In the genomic region with DNA sequence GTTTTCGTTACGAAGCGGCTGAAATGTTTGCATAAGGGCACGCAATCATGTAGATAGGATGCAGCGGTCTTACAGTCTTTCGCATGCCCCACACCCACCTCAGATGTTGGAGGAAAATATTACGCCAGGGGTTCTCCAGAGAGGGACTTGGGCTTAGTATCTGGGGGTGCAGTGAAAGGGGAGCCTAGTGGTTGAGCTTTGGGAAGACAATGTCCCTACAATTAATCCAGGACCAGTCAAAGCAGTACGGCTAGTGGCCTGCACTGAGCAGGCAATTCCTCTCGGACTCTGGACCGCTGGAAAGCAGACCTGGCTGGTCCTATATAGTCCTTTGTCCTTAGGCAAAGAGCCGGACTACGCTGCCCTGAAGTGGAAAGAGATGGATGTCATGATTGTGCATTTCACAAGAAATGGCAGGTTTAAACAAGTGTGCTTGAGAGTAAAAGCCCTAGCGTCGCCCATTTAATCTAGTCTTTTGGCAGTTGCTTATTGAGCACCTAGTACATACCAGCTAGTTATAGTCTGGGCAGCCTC, we compare ENCODE assay signal across 8 mouse cellular contexts. TPM values are rescaled to one million over a fixed set of nuclear protein-coding genes. Genes with fewer than 3 reads are reported as not detected.
DNase-seq lines count a peak whose midpoint lies in the region; ATAC-seq and TF ChIP-seq lines count a peak whose summit lies in the region.

No protein-coding gene starts in this region.

- H3K27ac ChIP-seq in heart, embryonic 14.5 days (replicated peaks in 1 of 2; ENCODE audit: control insufficient read depth in 1 of 2, insufficient read depth in 1 of 2, low read depth in 2 of 2, low read length in 2 of 2): peak overlapping the region in 1 of 2 experiments; percentile 69; a peak in 1 of 4 replicates
- no peak overlapping the region for H3K27ac ChIP-seq in ES-E14 (ENCODE audit: insufficient read depth, low read depth, low read length, poor library complexity, severe bottlenecking)
- H3K27ac ChIP-seq in heart, postnatal 0 days (ENCODE audit: low read depth): peak overlapping the region; percentile 82; the same call in 1 of the 2 replicates
- 0 out of 2 replicates have a peak overlapping the region, but pooled peaks have one; percentile 63 for H3K27ac ChIP-seq in liver, postnatal 0 days (ENCODE audit: low read depth)

- in situ Hi-C loops in ES-E14 (cut with MboI; ENCODE audit: low sequenced_read_pairs in 2 of 2, unreplicated experiment in 2 of 2): no loop called here

- no peak overlapping the region for H3K9ac ChIP-seq in heart, embryonic 14.5 days (ENCODE audit: low read length)
- no peak overlapping the region for H3K9ac ChIP-seq in ES-E14 (ENCODE audit: insufficient read depth, low read depth, low read length, poor library complexity, severe bottlenecking)
- peak overlapping the region; percentile 47 for H3K9ac ChIP-seq in heart, postnatal 0 days (replicated peaks; ENCODE audit: low read depth, low read length)
- H3K9ac ChIP-seq in liver, postnatal 0 days (replicated peaks): no peak overlapping the region; the same call in 1 of the 2 replicates

- peak overlapping the region; percentile 64 to 73 for H3K4me3 ChIP-seq in heart, embryonic 14.5 days (ENCODE audit: control insufficient read depth in 1 of 2, insufficient read depth in 1 of 2, low read depth in 1 of 2, low read length in 2 of 2)
- H3K4me3 ChIP-seq in ES-E14 (ENCODE audit: insufficient read depth in 1 of 2, low read depth in 1 of 2, low read length in 2 of 2, poor library complexity in 1 of 2, severe bottlenecking in 1 of 2): peak overlapping the region; percentile 87 to 99
- H3K4me3 ChIP-seq in heart, postnatal 0 days (ENCODE audit: low read depth, low read length): peak overlapping the region; percentile 63
- peak overlapping the region; percentile 53 for H3K4me3 ChIP-seq in liver, postnatal 0 days (ENCODE audit: low read depth, low read length)

- WGBS in heart, embryonic 14.5 days: 27% methylated on average over 14 of the region's 14 CpGs
- 30% methylated on average over 14 of the region's 14 CpGs for WGBS in heart, postnatal 0 days
- 24% methylated on average over 14 of the region's 14 CpGs for WGBS in liver, postnatal 0 days (ENCODE audit: insufficient replicate concordance)

- H3K27me3 ChIP-seq in heart, embryonic 14.5 days (ENCODE audit: control insufficient read depth, insufficient read depth, low read length): peaks cover 51% of the 10 kb centered on the region
- H3K27me3 ChIP-seq in heart, postnatal 0 days (ENCODE audit: control insufficient read depth, insufficient read depth, low read length): peaks cover 47% of the 10 kb centered on the region
- peaks cover 43% of the 10 kb centered on the region for H3K27me3 ChIP-seq in liver, postnatal 0 days (ENCODE audit: insufficient read depth, low read length)

- peaks cover 23% of the 10 kb centered on the region for H3K36me3 ChIP-seq in heart, embryonic 14.5 days (ENCODE audit: control insufficient read depth, insufficient read depth, low read length)
- peaks cover 12% of the 10 kb centered on the region; the same call in 1 of the 2 replicates for H3K36me3 ChIP-seq in ES-E14 (ENCODE audit: control insufficient read depth, insufficient read depth, low read length, poor library complexity, severe bottlenecking)
- H3K36me3 ChIP-seq in heart, postnatal 0 days (replicated peaks; ENCODE audit: control insufficient read depth, insufficient read depth, low read length): peaks cover 20% of the 10 kb centered on the region
- peaks cover 15% of the 10 kb centered on the region for H3K36me3 ChIP-seq in liver, postnatal 0 days (replicated peaks; ENCODE audit: insufficient read depth, low read length)

- no peak for DNase-seq in heart, postnatal 10 days
- DNase-seq in ES-E14 (ENCODE audit: low read depth, low spot score): no peak
- DNase-seq in heart, postnatal 0 days (ENCODE audit: low spot score): no peak
- DNase-seq in liver, postnatal 0 days: no peak
- no peak for DNase-seq in adrenal gland, postnatal 25 days
- DNase-seq in cerebellum, postnatal 14 days: no peak
- DNase-seq in c-Kit-positive CD71-positive TER-119-positive erythroid progenitor cells, embryonic 14.5 days (ENCODE audit: low spot score): no peak

- TF ChIP-seq EP300 in heart, postnatal 0 days (IDR thresholded peaks at IDR 0.05; ENCODE audit: low read depth): no peak
- no peak for TF ChIP-seq EP300 in liver, postnatal 0 days (IDR thresholded peaks at IDR 0.05; ENCODE audit: low read depth)

- H3K9me3 ChIP-seq in heart, embryonic 14.5 days (ENCODE audit: control insufficient read depth, low read length): no peaks in the 10 kb centered on the region
- H3K9me3 ChIP-seq in ES-E14 (ENCODE audit: control insufficient read depth, insufficient read depth, low read depth, low read length): no peaks in the 10 kb centered on the region
- H3K9me3 ChIP-seq in heart, postnatal 0 days (replicated peaks; ENCODE audit: control insufficient read depth, low read length): no peaks in the 10 kb centered on the region
- H3K9me3 ChIP-seq in liver, postnatal 0 days (ENCODE audit: low read length): no peaks in the 10 kb centered on the region

- peak overlapping the region; percentile 100 for H3K4me2 ChIP-seq in heart, embryonic 14.5 days (ENCODE audit: low read length)
- peak overlapping the region; percentile 90 for H3K4me2 ChIP-seq in heart, postnatal 0 days (ENCODE audit: low read depth, low read length)
- H3K4me2 ChIP-seq in liver, postnatal 0 days (ENCODE audit: low read depth, low read length): peak overlapping the region; percentile 100

- TF ChIP-seq CTCF in heart, postnatal 0 days (IDR thresholded peaks at IDR 0.05; ENCODE audit: low read depth): no peak
- TF ChIP-seq CTCF in liver, postnatal 0 days (IDR thresholded peaks at IDR 0.05; ENCODE audit: low read depth): no peak

- ATAC-seq in heart, embryonic 14.5 days (ENCODE audit: insufficient number of reproducible peaks, insufficient read depth, low FRiP score, low read depth): no peak
- ATAC-seq in heart, postnatal 0 days (ENCODE audit: insufficient read depth, low read depth): no peak
- ATAC-seq in liver, postnatal 0 days: no peak

- intact Hi-C loops in heart, postnatal 10 days (cut with DNase I): no loop called here

- peaks cover 8 to 19% of the 10 kb centered on the region in 2 experiments for H3K4me1 ChIP-seq in heart, embryonic 14.5 days (ENCODE audit: control insufficient read depth in 2 of 2, insufficient read depth in 2 of 2, low read length in 2 of 2)
- H3K4me1 ChIP-seq in ES-E14 (ENCODE audit: control insufficient read depth in 2 of 2, insufficient read depth in 2 of 2, low read length in 2 of 2, poor library complexity in 1 of 2): peaks cover 3 to 8% of the 10 kb centered on the region in 2 experiments; a peak in 2 of 4 replicates
- H3K4me1 ChIP-seq in heart, postnatal 0 days (ENCODE audit: control insufficient read depth, insufficient read depth): peaks cover 10% of the 10 kb centered on the region
- peaks cover 30% of the 10 kb centered on the region for H3K4me1 ChIP-seq in liver, postnatal 0 days (ENCODE audit: insufficient read depth)

TF ChIP-seq in ES-E14, 5 proteins besides CTCF, POLR2A, EP300 and RAD21 (continues in another document):
- no peak for TF ChIP-seq ZC3H11A (IDR thresholded peaks at IDR 0.05; ENCODE audit: borderline replicate concordance, low read depth, low read length)
- no peak for TF ChIP-seq MAFK (IDR thresholded peaks at IDR 0.05; ENCODE audit: insufficient read depth, low read depth, low read length)

RNA-seq across cellular contexts. Expression of gene Fbxl15, which starts 0.4 kb away (rescaled TPM):
- polyA plus RNA-seq in heart, embryonic 14.5 days (2014; fragmentation: Nextera tagmentation; extraction: Ambion mirVana): 10.4 and 11.8 TPM in 2 replicates
- total RNA-seq in heart, postnatal 10 days (2021): 1 to 10 TPM; 6.5 to 6.8 TPM
- 7.8 and 7.9 TPM in 2 replicates for total RNA-seq in ES-E14 (2012; rRNA removed)
- 10.4 and 13.3 TPM in 2 replicates for total RNA-seq in heart, postnatal 0 days (2014; rRNA removed; ENCODE audit: low replicate concordance)
- 11.5 and 12.2 TPM in 2 replicates for polyA plus RNA-seq in heart, postnatal 0 days (2015; fragmentation: Nextera tagmentation; extraction: Ambion mirVana)
- polyA plus RNA-seq in liver, postnatal 0 days (2015; fragmentation: Nextera tagmentation; extraction: Ambion mirVana): 8.6 and 8.8 TPM in 2 replicates
- 9.8 and 13.4 TPM in 2 replicates for total RNA-seq in adrenal gland, postnatal 25 days (2021)

RNA-seq across cellular contexts. Expression of gene Psd, which starts 0.6 kb away (rescaled TPM):
- 6.0 and 7.4 TPM in 2 replicates for polyA plus RNA-seq in heart, embryonic 14.5 days (2014; fragmentation: Nextera tagmentation; extraction: Ambion mirVana)
- 1 to 10 TPM; 2.2 to 2.9 TPM for total RNA-seq in heart, postnatal 10 days (2021)
- total RNA-seq in ES-E14 (2012; rRNA removed): 2.4 and 3.1 TPM in 2 replicates
- total RNA-seq in heart, postnatal 0 days (2014; rRNA removed; ENCODE audit: low replicate concordance): 0.97 and 13.4 TPM in 2 replicates
- polyA plus RNA-seq in heart, postnatal 0 days (2015; fragmentation: Nextera tagmentation; extraction: Ambion mirVana): 1.7 and 2.2 TPM in 2 replicates
- 1.9 and 2.0 TPM in 2 replicates for polyA plus RNA-seq in liver, postnatal 0 days (2015; fragmentation: Nextera tagmentation; extraction: Ambion mirVana)
- 8.6 and 12.7 TPM in 2 replicates for total RNA-seq in adrenal gland, postnatal 25 days (2021)

RNA-seq across cellular contexts. Expression of gene Cuedc2, which starts 10.9 kb away (rescaled TPM):
- 125 and 128 TPM in 2 replicates for polyA plus RNA-seq in heart, embryonic 14.5 days (2014; fragmentation: Nextera tagmentation; extraction: Ambion mirVana)
- 100 to 1,000 TPM in 1 of 2 experiments, 10 to 100 TPM in 1; 99.6 to 107 TPM for total RNA-seq in heart, postnatal 10 days (2021)
- total RNA-seq in ES-E14 (2012; rRNA removed): 75.1 and 102 TPM in 2 replicates
- total RNA-seq in heart, postnatal 0 days (2014; rRNA removed; ENCODE audit: low replicate concordance): 91.7 and 114 TPM in 2 replicates
- 129 and 136 TPM in 2 replicates for polyA plus RNA-seq in heart, postnatal 0 days (2015; fragmentation: Nextera tagmentation; extraction: Ambion mirVana)
- polyA plus RNA-seq in liver, postnatal 0 days (2015; fragmentation: Nextera tagmentation; extraction: Ambion mirVana): 52.4 and 53.8 TPM in 2 replicates
- total RNA-seq in adrenal gland, postnatal 25 days (2021): 64.1 and 81.8 TPM in 2 replicates

RNA-seq across cellular contexts. Expression of gene Mfsd13a, which starts 13.3 kb away (rescaled TPM):
- 4.4 and 6.4 TPM in 2 replicates for polyA plus RNA-seq in heart, embryonic 14.5 days (2014; fragmentation: Nextera tagmentation; extraction: Ambion mirVana)
- total RNA-seq in heart, postnatal 10 days (2021): 1 to 10 TPM; 3.4 to 4.6 TPM
- 9.9 and 19.8 TPM in 2 replicates for total RNA-seq in ES-E14 (2012; rRNA removed)
- total RNA-seq in heart, postnatal 0 days (2014; rRNA removed; ENCODE audit: low replicate concordance): 5.2 and 21.8 TPM in 2 replicates
- polyA plus RNA-seq in heart, postnatal 0 days (2015; fragmentation: Nextera tagmentation; extraction: Ambion mirVana): 3.2 and 3.7 TPM in 2 replicates
- polyA plus RNA-seq in liver, postnatal 0 days (2015; fragmentation: Nextera tagmentation; extraction: Ambion mirVana): 3.4 and 3.9 TPM in 2 replicates
- 6.3 and 8.8 TPM in 2 replicates for total RNA-seq in adrenal gland, postnatal 25 days (2021)

RNA-seq across cellular contexts. Expression of gene 2310034G01Rik, which starts 22.5 kb away (rescaled TPM):
- polyA plus RNA-seq in heart, embryonic 14.5 days (2014; fragmentation: Nextera tagmentation; extraction: Ambion mirVana): 0.62 and 1.8 TPM in 2 replicates
- total RNA-seq in heart, postnatal 10 days (2021): under 1 TPM; 0.19 to 0.20 TPM
- 0.53 and 0.80 TPM in 2 replicates for total RNA-seq in ES-E14 (2012; rRNA removed)
- total RNA-seq in heart, postnatal 0 days (2014; rRNA removed; ENCODE audit: low replicate concordance): 1.5 TPM in 1 of 2 replicates, not detected in the other
- 1.1 and 1.3 TPM in 2 replicates for polyA plus RNA-seq in heart, postnatal 0 days (2015; fragmentation: Nextera tagmentation; extraction: Ambion mirVana)
- polyA plus RNA-seq in liver, postnatal 0 days (2015; fragmentation: Nextera tagmentation; extraction: Ambion mirVana): 0.75 and 1.0 TPM in 2 replicates
- total RNA-seq in adrenal gland, postnatal 25 days (2021): 1.2 TPM in 1 of 2 replicates, not detected in the other
